Mouse (Mus musculus): ENCODE measurements around the gene Eif1. TPM values are rescaled to one million over a fixed set of nuclear protein-coding genes. Genes with fewer than 3 reads are reported as not detected.

Gene Eif1
- total and polyA plus RNA-seq, 2 experiments: 86.6 to 145 TPM

- H3K4me3 ChIP-seq (ENCODE audit: insufficient read depth, low read depth, low read length): no peak overlapping the region
- no peaks in the 10 kb centered on the region for H3K36me3 ChIP-seq (ENCODE audit: control insufficient read depth, insufficient read depth, low read length)
- no peak overlapping the region for H3K9ac ChIP-seq (ENCODE audit: low read depth, low read length)
- TF ChIP-seq CTCF (IDR thresholded peaks at IDR 0.05; ENCODE audit: low read depth, low read length): no peak
- TF ChIP-seq POLR2A (IDR thresholded peaks at IDR 0.05; ENCODE audit: extremely low read depth, insufficient read depth, low read length): no peak
- H3K27ac ChIP-seq (replicated peaks; ENCODE audit: insufficient read depth, low read depth, low read length): no peak overlapping the region
- H3K79me2 ChIP-seq (ENCODE audit: control insufficient read depth, insufficient read depth, low read length): no peaks in the 10 kb centered on the region
- H3K4me1 ChIP-seq (ENCODE audit: control insufficient read depth, insufficient read depth, low read length): no peaks in the 10 kb centered on the region
- WGBS: 69% methylated on average over 5 of the region's 5 CpGs
- H3K27me3 ChIP-seq (ENCODE audit: control insufficient read depth, insufficient read depth, low read length): no peaks in the 10 kb centered on the region
- DNase-seq (ENCODE audit: extremely low read depth, low read depth, low spot score): no peak
These were observed 40.9 kb upstream of the Eif1 start for GRCm38 (mm10) chr11:100278759-100279158.

GRCm38 (mm10) chr11:100281596-100282544 is 37.8 kb upstream of the Eif1 start:
- TF ChIP-seq CTCF (IDR thresholded peaks at IDR 0.05; ENCODE audit: low read depth, low read length) (peak; percentile 64), POLR2A (IDR thresholded peaks at IDR 0.05; ENCODE audit: extremely low read depth, insufficient read depth, low read length) (no peak)
- Histone ChIP-seq H3K27me3 (ENCODE audit: control insufficient read depth, insufficient read depth, low read length) (no peaks in the 10 kb centered on the region), H3K4me1 (ENCODE audit: control insufficient read depth, insufficient read depth, low read length) (no peaks in the 10 kb centered on the region), H3K4me3 (ENCODE audit: insufficient read depth, low read depth, low read length) (no peak overlapping the region), H3K27ac (replicated peaks; ENCODE audit: insufficient read depth, low read depth, low read length) (no peak overlapping the region), H3K79me2 (ENCODE audit: control insufficient read depth, insufficient read depth, low read length) (no peaks in the 10 kb centered on the region), H3K9ac (ENCODE audit: low read depth, low read length) (no peak overlapping the region), H3K36me3 (ENCODE audit: control insufficient read depth, insufficient read depth, low read length) (no peaks in the 10 kb centered on the region)
- WGBS: 26% methylated on average over 11 of the region's 11 CpGs
- peak; percentile 61 for DNase-seq (ENCODE audit: extremely low read depth, low read depth, low spot score)

GRCm38 (mm10) chr11:100282549-100282948 is 37.1 kb upstream of the Eif1 start:
- WGBS: 19% methylated on average over 10 of the region's 10 CpGs
- DNase-seq (ENCODE audit: extremely low read depth, low read depth, low spot score): peak; percentile 43

GRCm38 (mm10) chr11:100284988-100285387 is 34.7 kb upstream of the Eif1 start:
- no peak overlapping the region for H3K27ac ChIP-seq (replicated peaks; ENCODE audit: insufficient read depth, low read depth, low read length)
- H3K79me2 ChIP-seq (ENCODE audit: control insufficient read depth, insufficient read depth, low read length): no peaks in the 10 kb centered on the region
- H3K36me3 ChIP-seq (ENCODE audit: control insufficient read depth, insufficient read depth, low read length): no peaks in the 10 kb centered on the region
- H3K27me3 ChIP-seq (ENCODE audit: control insufficient read depth, insufficient read depth, low read length): no peaks in the 10 kb centered on the region
- no peak for TF ChIP-seq CTCF (IDR thresholded peaks at IDR 0.05; ENCODE audit: low read depth, low read length)
- TF ChIP-seq POLR2A (IDR thresholded peaks at IDR 0.05; ENCODE audit: extremely low read depth, insufficient read depth, low read length): no peak
- 87% methylated on average over 4 of the region's 4 CpGs for WGBS
- H3K9ac ChIP-seq (ENCODE audit: low read depth, low read length): no peak overlapping the region
- H3K4me1 ChIP-seq (ENCODE audit: control insufficient read depth, insufficient read depth, low read length): no peaks in the 10 kb centered on the region
- DNase-seq (ENCODE audit: extremely low read depth, low read depth, low spot score): no peak
- no peak overlapping the region for H3K4me3 ChIP-seq (ENCODE audit: insufficient read depth, low read depth, low read length)

More at GRCm38 (mm10) chr11:100282549-100282948, 37.1 kb upstream of the Eif1 start:
- Histone ChIP-seq H3K36me3 (ENCODE audit: control insufficient read depth, insufficient read depth, low read length) (no peaks in the 10 kb centered on the region), H3K27ac (replicated peaks; ENCODE audit: insufficient read depth, low read depth, low read length) (no peak overlapping the region), H3K27me3 (ENCODE audit: control insufficient read depth, insufficient read depth, low read length) (no peaks in the 10 kb centered on the region), H3K9ac (ENCODE audit: low read depth, low read length) (no peak overlapping the region), H3K79me2 (ENCODE audit: control insufficient read depth, insufficient read depth, low read length) (no peaks in the 10 kb centered on the region), H3K4me3 (ENCODE audit: insufficient read depth, low read depth, low read length) (no peak overlapping the region), H3K4me1 (ENCODE audit: control insufficient read depth, insufficient read depth, low read length) (no peaks in the 10 kb centered on the region)
- peak; percentile 97 for TF ChIP-seq CTCF (IDR thresholded peaks at IDR 0.05; ENCODE audit: low read depth, low read length)
- TF ChIP-seq POLR2A (IDR thresholded peaks at IDR 0.05; ENCODE audit: extremely low read depth, insufficient read depth, low read length): no peak

- H3K9ac ChIP-seq (ENCODE audit: low read depth, low read length): no peak overlapping the region
- DNase-seq (ENCODE audit: extremely low read depth, low read depth, low spot score): no peak
These were observed 32.7 kb upstream of the Eif1 start for GRCm38 (mm10) chr11:100287024-100287423.

GRCm38 (mm10) chr11:100288942-100289341 is 30.7 kb upstream of the Eif1 start:
- no peaks in the 10 kb centered on the region for H3K4me1 ChIP-seq (ENCODE audit: control insufficient read depth, insufficient read depth, low read length)

More at GRCm38 (mm10) chr11:100287024-100287423, 32.7 kb upstream of the Eif1 start:
- 80% methylated on average over 10 of the region's 10 CpGs for WGBS
- Histone ChIP-seq H3K79me2 (ENCODE audit: control insufficient read depth, insufficient read depth, low read length) (no peaks in the 10 kb centered on the region), H3K4me3 (ENCODE audit: insufficient read depth, low read depth, low read length) (no peak overlapping the region), H3K27ac (replicated peaks; ENCODE audit: insufficient read depth, low read depth, low read length) (no peak overlapping the region), H3K27me3 (ENCODE audit: control insufficient read depth, insufficient read depth, low read length) (no peaks in the 10 kb centered on the region), H3K4me1 (ENCODE audit: control insufficient read depth, insufficient read depth, low read length) (no peaks in the 10 kb centered on the region), H3K36me3 (ENCODE audit: control insufficient read depth, insufficient read depth, low read length) (no peaks in the 10 kb centered on the region)
- no peak for TF ChIP-seq POLR2A (IDR thresholded peaks at IDR 0.05; ENCODE audit: extremely low read depth, insufficient read depth, low read length)
- no peak for TF ChIP-seq CTCF (IDR thresholded peaks at IDR 0.05; ENCODE audit: low read depth, low read length)

More at GRCm38 (mm10) chr11:100288942-100289341, 30.7 kb upstream of the Eif1 start:
- Histone ChIP-seq H3K27me3 (ENCODE audit: control insufficient read depth, insufficient read depth, low read length) (no peaks in the 10 kb centered on the region), H3K4me3 (ENCODE audit: insufficient read depth, low read depth, low read length) (no peak overlapping the region), H3K79me2 (ENCODE audit: control insufficient read depth, insufficient read depth, low read length) (no peaks in the 10 kb centered on the region), H3K9ac (ENCODE audit: low read depth, low read length) (no peak overlapping the region), H3K27ac (replicated peaks; ENCODE audit: insufficient read depth, low read depth, low read length) (no peak overlapping the region), H3K36me3 (ENCODE audit: control insufficient read depth, insufficient read depth, low read length) (no peaks in the 10 kb centered on the region)
- DNase-seq (ENCODE audit: extremely low read depth, low read depth, low spot score): no peak
- TF ChIP-seq POLR2A (IDR thresholded peaks at IDR 0.05; ENCODE audit: extremely low read depth, insufficient read depth, low read length) (no peak), CTCF (IDR thresholded peaks at IDR 0.05; ENCODE audit: low read depth, low read length) (no peak)
- 83% methylated on average over 6 of the region's 6 CpGs for WGBS
